Mouse (Mus musculus): ENCODE data around the gene Klhl2.

Klhl2 gene

GRCm38 (mm10) chr8:64764075-64764474 is 85.7 kb downstream of the Klhl2 start:
- DNase-seq: no peak

GRCm38 (mm10) chr8:64762751-64763150 is 87.1 kb downstream of the Klhl2 start:
- no peak for DNase-seq

- DNase-seq: no peak
Measured at GRCm38 (mm10) chr8:64761430-64761829, 88.4 kb downstream of the Klhl2 start.

GRCm38 (mm10) chr8:64757956-64758355 is 91.9 kb downstream of the Klhl2 start:
- no peak for DNase-seq

- DNase-seq: no peak
Measured at GRCm38 (mm10) chr8:64746215-64747058, 103.4 kb downstream of the Klhl2 start.

- DNase-seq: no peak
Measured at GRCm38 (mm10) chr8:64740547-64741211, 109.1 kb downstream of the Klhl2 start.

- DNase-seq: no peak
Measured at GRCm38 (mm10) chr8:64738916-64739315, 110.9 kb downstream of the Klhl2 start.

GRCm38 (mm10) chr8:64736767-64737323 is 113.0 kb downstream of the Klhl2 start:
- no peak for DNase-seq

- DNase-seq: no peak
Measured at GRCm38 (mm10) chr8:64735161-64735560, 114.7 kb downstream of the Klhl2 start.

GRCm38 (mm10) chr8:64733271-64733943 is 116.4 kb downstream of the Klhl2 start, which contains the start of gene Msmo1:
Gene Msmo1 (minus strand): TSS chr8:64733792.
- peak; percentile 97 for DNase-seq

GRCm38 (mm10) chr8:64732596-64732995 is 117.2 kb downstream of the Klhl2 start:
- no peak for DNase-seq

GRCm38 (mm10) chr8:64728156-64728555 is 121.7 kb downstream of the Klhl2 start:
- no peak for DNase-seq

GRCm38 (mm10) chr8:64726190-64726695 is 123.6 kb downstream of the Klhl2 start:
- no peak for DNase-seq

GRCm38 (mm10) chr8:64723206-64723605 is 126.6 kb downstream of the Klhl2 start:
- DNase-seq: peak; percentile 21

GRCm38 (mm10) chr8:64717868-64718267 is 131.9 kb downstream of the Klhl2 start:
- no peak for DNase-seq

GRCm38 (mm10) chr8:64712499-64712898 is 137.3 kb downstream of the Klhl2 start:
- no peak for DNase-seq

GRCm38 (mm10) chr8:64711544-64711943 is 138.3 kb downstream of the Klhl2 start:
- no peak for DNase-seq

- DNase-seq: no peak
Measured at GRCm38 (mm10) chr8:64707481-64707880, 142.3 kb downstream of the Klhl2 start.

GRCm38 (mm10) chr8:64703191-64703590 is 146.6 kb downstream of the Klhl2 start:
- DNase-seq: no peak

- DNase-seq: peak; percentile 44
Measured at GRCm38 (mm10) chr8:64692651-64693201, 157.1 kb downstream of the Klhl2 start, which contains the start of gene Cpe. Gene Cpe (minus strand): TSS chr8:64693054.

- no peak for DNase-seq
Measured at GRCm38 (mm10) chr8:64691591-64692401, 158.0 kb downstream of the Klhl2 start.

- DNase-seq: no peak
Measured at GRCm38 (mm10) chr8:64690845-64691244, 159.0 kb downstream of the Klhl2 start.
